Mouse (Mus musculus): ENCODE measurements around the gene Lrrn2. TPM values are rescaled to one million over a fixed set of nuclear protein-coding genes. Genes with fewer than 3 reads are reported as not detected.

Gene Lrrn2
- polyA plus RNA-seq, 1 experiment from 2014 or later: 7.6 TPM

DNA sequence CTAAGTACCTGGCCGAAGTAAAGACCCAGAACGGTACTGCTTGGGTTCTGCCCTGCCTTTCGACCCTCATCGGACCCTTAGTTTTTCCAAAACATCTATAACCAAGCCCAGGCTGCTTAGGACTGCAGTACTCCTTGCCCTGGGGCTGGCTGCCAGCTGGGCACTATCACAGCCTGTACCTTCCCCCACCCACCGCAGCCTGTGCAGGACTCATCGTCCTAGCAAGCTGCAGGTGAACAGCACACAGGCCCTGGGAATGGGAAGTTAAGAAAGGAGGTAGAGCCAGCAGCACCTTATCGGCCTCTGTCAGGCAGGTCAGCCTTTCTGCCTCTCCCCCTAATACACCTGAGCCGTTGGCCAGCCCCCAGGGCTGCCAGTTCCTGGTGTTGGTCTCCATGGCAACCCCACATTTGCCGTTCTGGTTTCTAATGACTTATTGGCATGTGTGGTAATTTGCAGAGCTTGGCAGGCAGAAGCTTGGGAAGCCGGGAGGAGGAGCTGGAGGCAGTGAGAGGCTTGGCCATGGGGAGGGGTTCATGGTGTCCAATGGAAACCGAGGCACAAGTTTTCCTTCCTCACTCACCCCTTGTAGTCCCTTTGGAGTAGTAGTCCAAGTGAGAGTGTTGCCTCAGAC is 10.2 kb downstream of the Lrrn2 start:
- WGBS: 79% methylated on average over 11 of the region's 11 CpGs
- Histone ChIP-seq H3K27ac (replicated peaks) (no peak overlapping the region), H3K27me3 (ENCODE audit: low read depth, poor library complexity, severe bottlenecking) (0 out of 2 replicates have a peak, but pooled peaks cover 3% of the 10 kb centered on the region), H3K4me3 (no peak overlapping the region), H3K4me1 (peaks cover 27% of the 10 kb centered on the region), H3K36me3 (peaks cover 2% of the 10 kb centered on the region; the same call in 1 of the 2 replicates), H3K9me3 (replicated peaks) (no peaks in the 10 kb centered on the region)
- no peak for DNase-seq (ENCODE audit: low spot score)

DNA sequence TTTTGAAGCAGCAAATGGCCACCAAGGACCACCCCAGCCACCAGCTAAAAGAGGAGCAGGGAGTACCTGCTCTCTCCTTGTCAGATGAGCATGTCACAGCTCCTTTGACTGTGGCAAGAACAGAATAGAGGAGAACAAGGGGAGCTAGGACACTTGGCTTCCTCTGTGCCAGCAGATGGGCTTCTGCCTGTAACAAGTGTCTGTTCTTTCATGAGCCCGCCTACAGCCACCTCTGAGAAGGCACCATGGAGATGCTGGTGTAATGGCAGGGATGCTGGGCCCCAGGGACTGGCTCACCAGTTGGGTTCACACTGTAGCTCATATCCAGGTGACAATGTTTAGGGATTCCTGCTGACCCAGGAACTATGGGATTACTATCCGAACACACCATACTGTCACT is 12.0 kb downstream of the Lrrn2 start:
- H3K4me3 ChIP-seq: no peak overlapping the region
- no peaks in the 10 kb centered on the region for H3K27me3 ChIP-seq (ENCODE audit: low read depth, poor library complexity, severe bottlenecking)
- no peak overlapping the region for H3K27ac ChIP-seq (replicated peaks)
- H3K9me3 ChIP-seq (replicated peaks): no peaks in the 10 kb centered on the region
- H3K4me1 ChIP-seq: peaks cover 12% of the 10 kb centered on the region
- H3K36me3 ChIP-seq: peaks cover 2% of the 10 kb centered on the region; the same call in 1 of the 2 replicates
- WGBS: 83% methylated on average over 2 of the region's 2 CpGs
- DNase-seq (ENCODE audit: low spot score): no peak

DNA sequence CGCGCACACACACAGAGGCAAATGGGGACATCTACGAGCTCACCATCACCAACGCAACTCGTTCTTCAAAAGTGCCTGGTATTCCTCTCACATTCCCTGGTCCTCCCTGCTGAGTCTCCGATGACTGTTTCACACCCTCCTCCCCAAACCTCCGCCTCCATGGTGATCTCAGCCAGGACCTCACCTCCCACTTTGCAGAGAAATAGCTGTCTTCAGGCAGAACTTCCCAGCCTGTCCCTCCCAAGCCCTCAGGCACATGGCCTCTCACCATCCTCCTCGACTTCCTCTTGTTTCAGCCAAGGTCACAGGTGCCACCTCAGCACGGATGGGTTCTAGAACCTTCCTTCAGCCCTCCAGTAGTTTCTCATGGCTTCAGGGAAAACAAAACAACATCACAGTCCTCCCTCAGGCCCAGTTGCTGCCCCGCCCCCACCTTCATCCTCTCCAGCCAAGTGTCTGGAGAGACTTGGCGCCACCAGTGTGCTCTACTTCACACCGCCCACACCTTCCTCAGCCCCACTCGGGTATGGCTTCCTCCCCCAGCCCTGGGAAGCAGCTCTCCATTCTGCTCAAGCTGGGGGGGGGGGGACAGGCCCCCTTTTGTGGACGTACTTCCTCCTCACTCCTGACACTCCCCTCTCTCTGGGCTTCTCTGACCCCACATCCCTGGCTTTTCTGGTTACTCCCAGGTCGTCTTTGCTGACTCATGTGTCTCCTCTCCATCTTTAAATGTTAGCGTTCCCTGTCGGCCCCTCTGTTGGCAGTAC is 13.4 kb downstream of the Lrrn2 start:
- WGBS: 78% methylated on average over 17 of the region's 17 CpGs
- H3K27ac ChIP-seq (replicated peaks): no peak overlapping the region
- peaks cover 12% of the 10 kb centered on the region for H3K4me1 ChIP-seq
- no peak for DNase-seq (ENCODE audit: low spot score)
- no peak overlapping the region for H3K4me3 ChIP-seq
- peaks cover 2% of the 10 kb centered on the region; the same call in 1 of the 2 replicates for H3K36me3 ChIP-seq
- no peaks in the 10 kb centered on the region for H3K27me3 ChIP-seq (ENCODE audit: low read depth, poor library complexity, severe bottlenecking)
- H3K9me3 ChIP-seq (replicated peaks): no peaks in the 10 kb centered on the region

DNA sequence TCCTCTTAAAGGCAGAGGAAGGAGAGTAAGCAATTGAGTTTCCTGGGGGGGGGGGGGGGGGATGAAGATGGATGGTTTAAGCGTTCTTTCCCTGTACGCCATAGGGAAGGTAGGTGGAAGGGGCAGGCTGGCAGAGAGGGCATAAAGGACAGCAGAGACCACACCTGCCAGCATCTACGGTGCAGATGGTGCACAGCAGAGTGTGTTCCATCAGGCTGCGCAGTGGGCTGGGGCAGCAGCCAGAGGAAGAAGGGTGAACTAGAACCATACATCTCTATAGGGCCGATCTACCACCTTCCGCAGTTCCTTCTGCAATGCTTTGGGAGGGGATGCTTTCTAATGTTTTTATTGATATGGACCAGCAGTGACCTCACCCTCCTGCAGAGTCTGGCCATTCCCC is 19.0 kb downstream of the Lrrn2 start:
- peaks cover 15% of the 10 kb centered on the region for H3K4me1 ChIP-seq
- 92% methylated on average over 6 of the region's 6 CpGs for WGBS
- no peak for DNase-seq (ENCODE audit: low spot score)
- no peak overlapping the region for H3K4me3 ChIP-seq
- H3K27ac ChIP-seq (replicated peaks): no peak overlapping the region
- H3K9me3 ChIP-seq (replicated peaks): no peaks in the 10 kb centered on the region
- H3K27me3 ChIP-seq (ENCODE audit: low read depth, poor library complexity, severe bottlenecking): no peaks in the 10 kb centered on the region
- H3K36me3 ChIP-seq: no peaks in the 10 kb centered on the region

DNA sequence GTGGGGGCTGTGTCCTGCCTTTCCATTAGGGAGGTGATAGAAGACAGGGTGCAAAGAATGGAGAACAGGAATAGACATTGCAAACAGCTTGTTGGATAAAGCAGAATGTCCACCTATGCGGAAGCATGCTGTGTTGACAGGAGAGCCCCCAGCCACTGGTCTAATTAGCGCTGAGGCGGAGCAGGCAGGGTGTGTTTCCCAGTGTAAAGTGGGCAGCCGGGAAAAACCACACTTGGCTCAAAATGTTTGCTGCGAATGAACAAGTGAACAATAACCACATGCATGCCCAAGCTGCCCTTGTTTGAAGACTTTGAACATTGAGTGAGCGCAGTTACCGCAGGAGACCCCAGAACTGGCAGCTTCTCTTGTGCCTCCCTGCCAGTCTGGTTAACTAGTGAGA is 19.6 kb downstream of the Lrrn2 start:
- H3K4me3 ChIP-seq: no peak overlapping the region
- no peaks in the 10 kb centered on the region for H3K36me3 ChIP-seq
- H3K9me3 ChIP-seq (replicated peaks): no peaks in the 10 kb centered on the region
- H3K27me3 ChIP-seq (ENCODE audit: low read depth, poor library complexity, severe bottlenecking): no peaks in the 10 kb centered on the region
- H3K27ac ChIP-seq (replicated peaks): no peak overlapping the region
- WGBS: 90% methylated on average over 7 of the region's 7 CpGs
- no peak for DNase-seq (ENCODE audit: low spot score)
- peaks cover 16% of the 10 kb centered on the region for H3K4me1 ChIP-seq

DNA sequence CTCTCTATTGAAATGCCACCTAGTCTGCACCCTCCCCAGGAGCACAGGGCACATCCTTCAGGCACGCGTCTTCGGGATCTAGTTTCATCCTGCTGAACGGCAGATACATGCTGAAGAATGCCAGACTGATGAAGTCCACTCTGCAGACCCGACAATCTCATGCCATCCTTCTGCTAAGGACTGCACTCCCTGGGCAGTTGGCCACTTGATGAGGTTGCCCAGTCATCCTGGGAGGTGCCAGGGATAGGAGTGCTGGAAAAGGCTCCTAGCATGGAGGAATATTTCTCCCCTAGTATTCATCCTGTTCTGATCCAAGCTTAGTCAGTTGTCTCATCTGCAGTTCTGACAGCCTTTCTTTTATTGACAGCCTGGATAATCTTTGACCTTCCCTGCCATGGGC is 20.9 kb downstream of the Lrrn2 start:
- WGBS: 85% methylated on average over 5 of the region's 5 CpGs
- H3K27me3 ChIP-seq (ENCODE audit: low read depth, poor library complexity, severe bottlenecking): no peaks in the 10 kb centered on the region

DNA sequence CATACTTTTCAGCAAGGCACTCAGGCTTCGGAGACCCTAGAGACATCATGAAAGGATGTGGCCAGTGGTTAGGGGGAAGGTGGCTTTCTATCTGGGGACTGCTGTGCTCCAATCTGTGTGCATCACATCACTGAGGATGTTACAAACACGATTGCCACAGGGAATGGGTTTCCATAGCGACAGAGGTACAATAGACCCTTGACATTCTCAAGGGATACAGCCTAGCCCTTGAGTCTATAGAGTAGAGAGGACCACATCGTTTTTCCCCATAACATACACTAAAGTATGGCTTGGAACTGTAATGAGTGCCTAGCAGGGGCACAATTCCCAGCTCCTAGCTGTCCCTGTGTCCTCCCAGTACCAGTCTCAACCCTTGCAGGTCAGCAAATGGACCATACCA is 23.4 kb downstream of the Lrrn2 start:
- Histone ChIP-seq H3K4me1 (peaks cover 16% of the 10 kb centered on the region), H3K36me3 (no peaks in the 10 kb centered on the region), H3K9me3 (replicated peaks) (no peaks in the 10 kb centered on the region), H3K27ac (replicated peaks) (no peak overlapping the region), H3K27me3 (ENCODE audit: low read depth, poor library complexity, severe bottlenecking) (no peaks in the 10 kb centered on the region), H3K4me3 (no peak overlapping the region)
- DNase-seq (ENCODE audit: low spot score): no peak
- 71% methylated on average over 4 of the region's 4 CpGs for WGBS

More for the DNA sequence above, 20.9 kb downstream of the Lrrn2 start:
- Histone ChIP-seq H3K9me3 (replicated peaks) (no peaks in the 10 kb centered on the region), H3K4me1 (peaks cover 16% of the 10 kb centered on the region), H3K27ac (replicated peaks) (no peak overlapping the region), H3K36me3 (no peaks in the 10 kb centered on the region), H3K4me3 (no peak overlapping the region)
- DNase-seq (ENCODE audit: low spot score): no peak

DNA sequence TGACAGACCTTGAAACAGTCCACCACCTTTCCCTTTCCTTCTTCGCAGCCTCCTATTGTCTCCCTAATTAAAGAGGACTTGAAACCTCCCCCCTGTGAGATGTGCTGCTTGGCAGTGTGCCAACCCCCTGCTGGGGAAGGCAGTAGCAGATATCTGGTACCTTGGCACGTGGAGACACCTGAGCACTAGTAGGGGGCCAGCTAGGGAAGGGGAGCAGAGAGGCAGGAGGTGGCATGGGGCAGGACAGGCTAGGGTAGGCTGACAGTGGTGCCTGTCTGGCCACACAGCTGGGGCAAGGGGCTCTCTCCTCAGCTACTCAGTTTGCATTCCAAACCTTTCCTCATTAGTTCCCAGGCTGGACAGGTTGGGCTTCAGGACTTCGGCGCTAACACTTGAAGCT is 29.0 kb downstream of the Lrrn2 start:
- no peak overlapping the region for H3K4me3 ChIP-seq
- H3K27me3 ChIP-seq (ENCODE audit: low read depth, poor library complexity, severe bottlenecking): no peaks in the 10 kb centered on the region
- peaks cover 11% of the 10 kb centered on the region for H3K4me1 ChIP-seq
- 74% methylated on average over 4 of the region's 4 CpGs for WGBS
- no peaks in the 10 kb centered on the region for H3K9me3 ChIP-seq (replicated peaks)
- no peak overlapping the region for H3K27ac ChIP-seq (replicated peaks)
- DNase-seq (ENCODE audit: low spot score): no peak
- H3K36me3 ChIP-seq: no peaks in the 10 kb centered on the region

DNA sequence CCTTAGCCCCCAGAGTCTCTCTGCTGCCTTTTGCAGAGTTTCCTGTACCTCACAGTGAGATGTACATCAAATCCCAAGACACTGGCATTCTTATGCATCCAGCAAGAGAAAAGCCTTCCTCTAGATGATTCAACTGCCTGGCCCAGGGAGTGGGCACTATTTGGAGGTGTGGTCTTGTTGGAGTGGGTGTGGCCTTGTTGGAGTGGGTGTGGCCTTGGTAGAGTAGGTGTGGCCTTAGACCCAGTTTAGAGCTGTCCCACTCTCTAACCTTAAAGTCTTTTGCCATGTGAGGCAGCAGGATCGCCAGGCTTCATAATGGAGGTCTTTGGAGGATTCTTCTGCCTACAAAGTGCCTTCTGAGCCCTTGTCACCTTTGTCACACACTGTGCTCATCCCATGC is 29.9 kb downstream of the Lrrn2 start:
- H3K27ac ChIP-seq (replicated peaks): no peak overlapping the region
- DNase-seq (ENCODE audit: low spot score): no peak
- 71% methylated on average over 1 of the region's 1 CpGs for WGBS
- H3K9me3 ChIP-seq (replicated peaks): no peaks in the 10 kb centered on the region
- H3K36me3 ChIP-seq: no peaks in the 10 kb centered on the region
- H3K4me3 ChIP-seq: no peak overlapping the region
- H3K27me3 ChIP-seq (ENCODE audit: low read depth, poor library complexity, severe bottlenecking): no peaks in the 10 kb centered on the region
- peaks cover 11% of the 10 kb centered on the region; the same call in 1 of the 2 replicates for H3K4me1 ChIP-seq

DNA sequence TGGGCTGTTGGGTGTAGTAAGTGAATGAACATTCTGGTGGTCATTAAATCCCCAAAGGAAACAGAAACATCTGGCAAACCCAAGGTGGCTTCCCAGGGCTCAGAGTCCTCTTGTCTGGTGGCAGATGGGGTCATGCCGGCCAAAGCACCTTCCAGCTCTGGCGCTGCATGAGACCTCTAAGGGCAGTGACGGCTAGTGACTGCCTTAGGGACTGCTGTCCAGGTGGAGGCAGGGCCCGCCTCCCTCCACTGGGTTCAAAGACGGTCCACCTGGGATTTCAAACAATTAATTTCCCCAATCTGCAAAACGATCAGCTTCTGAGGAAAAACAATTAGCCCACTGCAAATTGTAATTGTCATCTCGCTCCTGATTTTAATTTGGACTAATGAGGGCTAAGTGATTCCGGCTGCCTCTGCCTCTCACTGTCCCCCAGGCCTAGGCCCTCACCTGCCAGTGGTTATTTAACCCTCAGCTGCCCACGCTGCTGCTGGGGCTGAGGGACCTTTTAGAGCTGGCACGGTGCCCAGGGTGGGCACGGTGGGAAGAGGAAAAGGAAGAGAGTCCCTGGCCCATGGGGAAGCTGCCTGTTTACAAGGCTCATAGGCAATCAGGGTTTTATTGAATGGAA is 30.5 kb downstream of the Lrrn2 start:
- H3K4me1 ChIP-seq: peaks cover 11% of the 10 kb centered on the region; the same call in 1 of the 2 replicates

DNA sequence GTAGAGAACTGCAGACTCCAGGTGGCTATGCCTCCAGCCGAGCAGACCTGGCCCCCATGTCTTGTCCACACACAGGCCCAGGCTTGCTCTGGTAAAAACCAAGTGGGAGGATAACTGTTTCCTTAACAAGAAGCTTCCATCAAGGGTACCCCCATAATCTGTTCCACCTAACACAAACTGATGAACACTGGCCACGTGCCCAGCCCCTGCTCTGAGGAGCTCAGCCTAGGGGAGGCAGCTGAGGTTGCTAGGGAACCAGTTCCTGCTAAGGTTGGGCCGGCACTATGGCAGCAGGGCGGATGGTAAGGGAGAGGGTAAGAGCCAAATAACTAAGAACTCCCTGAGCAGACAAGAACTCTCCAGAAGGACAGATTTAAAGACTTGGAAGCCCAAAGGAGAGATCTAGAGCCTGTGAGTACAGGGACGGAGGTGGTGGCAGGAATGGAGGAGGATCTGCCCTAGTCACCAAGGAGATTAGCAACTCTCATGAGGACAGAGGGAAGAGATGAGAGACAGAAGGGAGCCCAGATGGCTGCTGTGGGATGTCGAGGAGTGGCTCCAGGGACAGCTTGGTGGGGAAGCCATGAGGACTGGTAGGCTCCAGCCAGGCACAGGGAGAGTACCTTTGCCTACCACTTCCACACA is 35.9 kb downstream of the Lrrn2 start:
- no peaks in the 10 kb centered on the region for H3K9me3 ChIP-seq (replicated peaks)
- H3K4me3 ChIP-seq: no peak overlapping the region
- no peak overlapping the region for H3K27ac ChIP-seq (replicated peaks)
- H3K27me3 ChIP-seq (ENCODE audit: low read depth, poor library complexity, severe bottlenecking): peaks cover 19% of the 10 kb centered on the region
- 49% methylated on average over 6 of the region's 6 CpGs for WGBS
- H3K36me3 ChIP-seq: no peaks in the 10 kb centered on the region
- H3K4me1 ChIP-seq: peaks cover 34% of the 10 kb centered on the region
- no peak for DNase-seq (ENCODE audit: low spot score)

More for the DNA sequence above, 30.5 kb downstream of the Lrrn2 start:
- WGBS: 73% methylated on average over 11 of the region's 11 CpGs
- Histone ChIP-seq H3K9me3 (replicated peaks) (no peaks in the 10 kb centered on the region), H3K27ac (replicated peaks) (no peak overlapping the region), H3K36me3 (no peaks in the 10 kb centered on the region), H3K4me3 (no peak overlapping the region), H3K27me3 (ENCODE audit: low read depth, poor library complexity, severe bottlenecking) (no peaks in the 10 kb centered on the region)
- no peak for DNase-seq (ENCODE audit: low spot score)

DNA sequence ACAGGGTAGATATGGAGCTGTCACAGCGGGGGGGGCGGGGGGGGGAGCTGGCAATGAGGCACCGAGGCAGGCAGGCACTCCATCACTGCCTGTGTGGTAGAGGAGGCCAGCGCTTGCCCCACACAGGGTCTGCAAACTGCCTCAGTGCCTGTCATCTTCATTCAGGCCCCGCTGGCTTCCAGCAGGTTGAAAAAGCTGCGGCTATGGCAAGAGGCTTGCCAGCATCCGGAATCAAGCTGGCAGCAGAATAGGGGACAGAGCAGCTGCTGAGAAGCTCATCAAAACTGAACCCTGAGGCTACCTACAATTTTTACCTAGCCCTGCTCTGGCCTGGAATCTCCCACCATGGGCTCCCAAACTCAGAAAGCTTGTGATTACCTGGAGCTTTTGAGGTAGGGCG is 37.5 kb downstream of the Lrrn2 start:
- H3K4me1 ChIP-seq: peaks cover 46% of the 10 kb centered on the region

More for the DNA sequence above, 37.5 kb downstream of the Lrrn2 start:
- Histone ChIP-seq H3K9me3 (replicated peaks) (no peaks in the 10 kb centered on the region), H3K4me3 (no peak overlapping the region), H3K27me3 (ENCODE audit: low read depth, poor library complexity, severe bottlenecking) (peaks cover 19% of the 10 kb centered on the region), H3K36me3 (no peaks in the 10 kb centered on the region), H3K27ac (replicated peaks) (no peak overlapping the region)
- WGBS: 16% methylated on average over 8 of the region's 8 CpGs
- no peak for DNase-seq (ENCODE audit: low spot score)

Data from midbrain, embryonic 10.5 days (tissue).